Mouse (Mus musculus) right cerebral cortex, postnatal 14 days (tissue): ENCODE measurements around the gene Adam19.

Source experiments
- DNase-seq: peaks from one replicate; pipeline ENCODE4 v3.0.0; 2022

The Adam19 gene

GRCm38 (mm10) chr11:46073850-46074688, 18.3 kb downstream of the Adam19 start:
- no peak for DNase-seq

GRCm38 (mm10) chr11:46075507-46075906, 19.7 kb downstream of the Adam19 start:
- DNase-seq = no peak

GRCm38 (mm10) chr11:46076442-46077158, 20.8 kb downstream of the Adam19 start:
- DNase-seq = no peak

GRCm38 (mm10) chr11:46077304-46077703, 21.5 kb downstream of the Adam19 start:
- no peak for DNase-seq

- no peak for DNase-seq
These were observed 22.1 kb downstream of the Adam19 start for GRCm38 (mm10) chr11:46077732-46078375.

- no peak for DNase-seq
These were observed 25.3 kb downstream of the Adam19 start for GRCm38 (mm10) chr11:46081075-46081474.

- DNase-seq = no peak
These were observed 27.6 kb downstream of the Adam19 start for GRCm38 (mm10) chr11:46083405-46083804.

- no peak for DNase-seq
These were observed 28.1 kb downstream of the Adam19 start for GRCm38 (mm10) chr11:46083835-46084444.

- no peak for DNase-seq
These were observed 28.8 kb downstream of the Adam19 start for GRCm38 (mm10) chr11:46084568-46084967.

- DNase-seq = no peak
These were observed 29.8 kb downstream of the Adam19 start for GRCm38 (mm10) chr11:46085398-46086163.

- DNase-seq = no peak
These were observed 30.7 kb downstream of the Adam19 start for GRCm38 (mm10) chr11:46086446-46086845.

- no peak for DNase-seq
These were observed 33.4 kb downstream of the Adam19 start for GRCm38 (mm10) chr11:46089081-46089713.

GRCm38 (mm10) chr11:46090036-46090725, 34.4 kb downstream of the Adam19 start:
- no peak for DNase-seq

GRCm38 (mm10) chr11:46090951-46091667, 35.3 kb downstream of the Adam19 start:
- DNase-seq = no peak

GRCm38 (mm10) chr11:46092121-46092520, 36.3 kb downstream of the Adam19 start:
- DNase-seq = peak; percentile 33

GRCm38 (mm10) chr11:46095477-46096264, 39.9 kb downstream of the Adam19 start:
- DNase-seq = no peak

GRCm38 (mm10) chr11:46096265-46096649, 40.5 kb downstream of the Adam19 start:
- no peak for DNase-seq

GRCm38 (mm10) chr11:46097062-46097461, 41.3 kb downstream of the Adam19 start:
- no peak for DNase-seq

GRCm38 (mm10) chr11:46102107-46102506, 46.3 kb downstream of the Adam19 start:
- DNase-seq = no peak

- no peak for DNase-seq
These were observed 51.3 kb downstream of the Adam19 start for GRCm38 (mm10) chr11:46107046-46107445.
